Mouse (Mus musculus) T-helper 1 cell (primary cell): ENCODE measurements around the gene Maf.

ENCODE experiments used
- in situ Hi-C: fragments of 300-600 bp; cut with MboI, MseI; formaldehyde crosslinking; loops from one replicate; pipeline ENCODE4 v1.15.1; 2025; ENCODE audit warnings: high pct_unique_total_duplicates

Maf gene

GRCm38 (mm10) chr8:115707731-115708590 lies at the start of gene Maf:
TSS of gene Maf (minus strand) at chr8:115707794.
- in situ Hi-C loops: loop anchor here (5.0 to 25.0 kb wide), 3 partner anchors 311 to 1171 kb away; no protein-coding TSS in a partner anchor

DNA sequence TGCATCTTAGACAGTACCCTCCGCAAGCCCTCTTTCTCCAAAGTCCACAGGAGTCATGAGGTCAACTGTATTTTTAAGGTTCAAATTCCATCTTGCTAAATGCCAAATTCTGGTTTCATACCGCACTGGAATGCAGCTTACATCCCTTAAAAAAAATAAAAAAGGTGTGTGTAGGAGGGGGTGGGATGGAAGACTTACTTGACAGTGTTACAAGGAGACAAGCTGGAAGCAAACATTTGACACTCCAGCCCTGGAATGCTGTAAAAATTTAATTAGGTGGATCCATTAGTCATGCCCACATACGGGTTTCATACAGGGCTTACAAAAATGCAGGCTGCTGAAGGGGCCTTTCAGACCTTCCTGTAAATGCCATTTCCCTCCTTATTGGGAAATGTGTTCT lies 49.4 kb upstream of the Maf start:
- in situ Hi-C loops: no loop called here

- in situ Hi-C loops: no loop called here
Observed at GRCm38 (mm10) chr8:115756027-115756426, 48.4 kb upstream of the Maf start.

GRCm38 (mm10) chr8:115754694-115755093 lies 47.1 kb upstream of the Maf start:
- in situ Hi-C loops: no loop called here

GRCm38 (mm10) chr8:115753801-115754200 lies 46.2 kb upstream of the Maf start:
- in situ Hi-C loops: no loop called here

DNA sequence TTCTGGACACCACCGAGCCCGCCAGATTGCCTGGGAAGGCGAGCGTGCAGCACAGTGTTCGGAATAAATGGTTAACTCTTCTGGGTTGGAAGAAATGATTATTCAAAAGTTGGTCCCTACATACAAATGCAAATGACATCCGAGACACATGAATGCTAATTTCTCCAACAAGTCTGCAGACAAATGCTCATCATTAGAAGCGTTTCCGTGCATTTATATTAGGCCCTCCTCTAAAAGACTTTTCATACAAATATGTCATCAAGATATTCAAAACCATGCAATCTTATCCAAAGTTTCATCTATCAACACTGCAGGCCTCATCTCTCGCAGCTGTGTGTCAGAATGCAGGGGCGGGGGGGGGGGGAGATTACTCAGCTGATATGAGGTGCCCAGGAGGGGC lies 39.8 kb upstream of the Maf start:
- in situ Hi-C loops: no loop called here

- in situ Hi-C loops: no loop called here
Observed at GRCm38 (mm10) chr8:115745648-115746047, 38.1 kb upstream of the Maf start.

GRCm38 (mm10) chr8:115743441-115743840 lies 35.8 kb upstream of the Maf start:
- in situ Hi-C loops: no loop called here

DNA sequence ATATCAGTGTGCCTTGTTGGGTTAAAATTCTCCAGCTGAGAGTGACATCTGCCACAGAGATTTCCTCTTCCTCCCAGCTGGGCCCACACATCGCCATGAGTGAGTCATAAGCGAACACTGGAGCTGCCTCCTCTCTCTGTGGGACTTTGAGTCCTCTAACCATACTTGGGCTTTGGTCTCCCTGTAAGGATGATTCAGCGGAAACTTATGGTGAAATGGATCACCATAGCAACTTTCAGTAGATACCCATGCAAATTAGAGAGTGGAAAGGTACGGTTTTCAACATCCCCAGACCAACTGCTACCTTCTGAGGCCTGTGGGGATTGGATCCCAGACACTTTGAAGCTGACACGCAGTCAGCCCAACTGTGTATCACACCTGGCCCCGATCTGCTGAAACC lies 35.1 kb upstream of the Maf start:
- in situ Hi-C loops: no loop called here

- in situ Hi-C loops: no loop called here
Observed at GRCm38 (mm10) chr8:115741964-115742363, 34.4 kb upstream of the Maf start.

DNA sequence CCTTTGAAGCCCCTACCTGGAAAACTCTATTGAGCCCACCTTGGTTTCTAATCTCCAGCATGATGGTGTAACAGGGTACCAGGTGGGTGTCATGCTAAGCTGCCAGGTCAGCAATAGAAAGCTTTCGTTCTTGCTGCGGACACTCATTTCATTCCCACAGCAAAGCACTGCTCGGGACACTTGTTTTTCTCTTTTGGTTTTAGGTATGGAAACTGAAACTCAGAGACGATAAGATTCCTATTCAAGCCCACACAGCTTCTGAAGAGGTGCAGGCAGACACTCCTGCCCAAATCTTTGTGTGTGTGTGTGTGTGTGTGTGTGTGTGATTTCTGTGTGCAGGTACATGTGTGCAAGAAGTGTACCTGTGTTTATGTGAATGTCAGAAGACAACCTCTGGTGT lies 32.2 kb upstream of the Maf start:
- in situ Hi-C loops: no loop called here

DNA sequence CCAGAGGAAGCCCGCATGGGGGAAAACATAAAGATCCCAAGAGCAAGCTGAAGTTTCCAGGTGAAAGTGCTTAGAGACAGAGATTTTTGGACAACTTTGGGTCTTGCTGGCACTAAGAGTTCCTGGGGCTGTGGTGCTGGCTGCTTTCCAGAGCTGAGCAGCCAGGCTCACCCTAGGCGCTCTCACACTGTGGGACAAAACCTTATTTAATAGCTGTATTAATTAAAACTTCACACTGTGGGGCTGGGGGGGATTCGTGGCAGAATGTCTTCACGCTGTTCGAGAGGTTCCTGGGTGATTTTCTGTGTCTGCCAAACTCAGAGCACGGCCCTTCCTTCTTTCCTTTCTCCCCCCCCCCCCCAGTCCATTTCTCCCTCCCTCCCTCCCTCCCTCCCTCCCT lies 24.8 kb upstream of the Maf start:
- in situ Hi-C loops: no loop called here

DNA sequence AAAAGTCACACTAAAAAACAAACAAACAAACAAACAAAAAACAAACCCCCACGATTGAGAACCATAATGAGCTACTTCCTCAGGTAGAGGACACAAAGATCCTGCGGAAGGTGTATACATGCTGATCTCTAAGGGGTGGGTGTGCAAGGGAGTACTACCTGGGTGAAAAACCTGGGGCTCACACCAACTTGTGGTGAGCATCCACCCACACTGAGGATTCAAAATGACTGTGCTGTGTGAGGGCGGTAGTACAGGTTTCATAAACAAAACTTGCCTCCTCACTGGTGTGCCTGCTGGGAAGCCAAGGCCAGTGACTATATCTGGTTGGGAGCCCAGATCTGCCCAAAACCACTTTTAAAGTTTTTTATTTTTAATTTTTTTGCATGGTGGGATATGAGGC lies 19.2 kb upstream of the Maf start:
- in situ Hi-C loops: no loop called here

DNA sequence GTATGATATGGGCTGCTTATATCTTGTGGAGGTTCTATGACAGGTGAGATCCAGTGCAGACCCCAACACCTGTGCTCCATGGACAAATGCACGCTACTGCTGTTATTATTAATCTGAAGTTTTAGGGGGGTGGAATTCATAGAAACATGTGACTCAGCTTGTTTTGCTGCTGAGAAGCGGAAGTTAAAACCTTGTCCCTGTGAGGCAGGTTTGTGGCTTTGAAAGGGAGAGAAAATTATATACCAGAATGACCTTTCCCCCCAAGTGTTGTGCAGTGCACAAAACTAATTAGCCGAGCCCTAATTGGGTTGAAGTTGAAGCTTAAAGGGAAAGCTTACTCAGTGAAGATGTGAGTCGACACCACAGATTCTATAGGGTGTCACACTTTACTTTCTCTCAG lies 18.6 kb upstream of the Maf start:
- in situ Hi-C loops: no loop called here

DNA sequence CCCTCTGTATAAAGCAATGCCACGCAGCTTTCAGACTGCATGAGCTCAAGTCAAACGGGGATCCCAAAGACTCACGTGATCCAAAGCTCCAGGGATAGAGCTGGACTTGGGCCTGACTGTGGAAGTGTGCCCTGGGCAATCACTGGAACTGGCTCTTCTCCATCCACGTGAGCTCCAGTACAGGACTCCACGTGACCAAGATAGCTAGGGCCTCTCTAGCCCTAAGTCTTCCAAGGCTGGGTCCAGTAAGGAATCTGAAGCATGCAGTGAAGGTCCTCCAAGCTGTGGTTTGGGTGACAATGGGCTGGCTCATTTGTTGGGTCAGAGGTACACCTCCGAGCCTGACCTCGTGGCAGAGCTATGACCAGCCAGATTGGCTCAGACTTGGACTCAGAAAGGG lies 11.5 kb upstream of the Maf start:
- in situ Hi-C loops: loop anchor here (10.0 to 25.0 kb wide), 2 partner anchors 1182 to 1264 kb away; no protein-coding TSS in a partner anchor

DNA sequence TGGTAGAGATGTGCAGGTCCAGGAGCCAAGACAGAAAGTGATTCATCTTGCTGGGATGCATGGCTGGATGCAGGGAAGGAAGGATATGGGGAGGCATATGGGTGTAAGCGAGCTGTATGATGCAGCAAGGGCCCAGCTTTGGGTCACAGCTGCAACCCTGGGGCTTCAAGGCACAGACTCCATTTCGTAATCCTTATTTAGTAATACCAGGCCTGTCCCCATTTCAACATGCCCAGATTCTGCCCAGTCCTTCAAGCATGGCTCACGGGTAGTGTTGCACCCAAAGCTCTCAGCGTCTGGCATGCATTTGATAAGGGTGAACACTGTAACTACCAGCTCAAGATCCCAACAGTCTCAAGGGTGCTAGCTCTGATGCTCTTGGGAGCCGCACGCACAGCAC lies 11.0 kb upstream of the Maf start:
- in situ Hi-C loops: loop anchor here (10.0 to 25.0 kb wide), 2 partner anchors 1181 to 1264 kb away; no protein-coding TSS in a partner anchor

GRCm38 (mm10) chr8:115715262-115715661 lies 7.7 kb upstream of the Maf start:
- in situ Hi-C loops: loop anchor here (10.0 to 25.0 kb wide), 2 partner anchors 1178 to 1260 kb away; no protein-coding TSS in a partner anchor

- in situ Hi-C loops: loop anchor here (10.0 to 25.0 kb wide), 2 partner anchors 1174 to 1256 kb away; no protein-coding TSS in a partner anchor
Observed at GRCm38 (mm10) chr8:115711106-115711505, 3.5 kb upstream of the Maf start.

DNA sequence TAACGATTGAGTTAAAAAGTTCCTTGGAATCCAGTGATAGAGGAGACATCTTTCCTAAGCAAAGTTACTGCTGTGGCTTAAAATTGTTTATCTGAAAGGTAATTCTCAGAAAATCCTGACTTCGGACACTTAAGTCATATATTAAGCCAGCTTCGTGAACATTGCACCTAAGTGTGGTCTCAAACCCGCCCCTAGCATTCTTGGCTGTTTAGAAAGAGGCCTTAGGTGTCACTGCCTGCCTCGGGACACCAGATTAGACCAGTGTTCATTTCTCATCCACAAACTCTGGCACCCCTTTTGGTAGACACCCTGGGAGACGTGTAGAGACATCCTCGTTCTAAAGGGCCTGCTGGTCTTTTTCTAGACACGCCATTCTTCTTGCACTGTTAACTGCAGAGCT lies 2.3 kb upstream of the Maf start:
- in situ Hi-C loops: loop anchor here (5.0 to 25.0 kb wide), 4 partner anchors 313 to 1255 kb away; no protein-coding TSS in a partner anchor

GRCm38 (mm10) chr8:115708936-115709780 lies 1.6 kb upstream of the Maf start:
- in situ Hi-C loops: loop anchor here (5.0 to 25.0 kb wide), 3 partner anchors 312 to 1172 kb away; no protein-coding TSS in a partner anchor

GRCm38 (mm10) chr8:115706861-115707730 lies 498 bp downstream of the Maf start:
- in situ Hi-C loops: loop anchor here (5.0 to 25.0 kb wide), 3 partner anchors 310 to 1170 kb away; no protein-coding TSS in a partner anchor
